Mouse (Mus musculus): Measurements from ENCODE around the gene Slc1a2. TPM values are rescaled to one million over a fixed set of nuclear protein-coding genes. Genes with fewer than 3 reads are reported as not detected.
A peak's percentile ranks its signal among the peaks of the same experiment; 100 is the strongest.

Slc1a2 gene
- polyA plus RNA-seq, 1 experiment, result 3.1 TPM

- DNase-seq (ENCODE audit: low read depth in 1 of 2, low spot score in 2 of 2), result no peak
- Histone ChIP-seq H3K27ac (ENCODE audit: insufficient read depth, low read length) (no peak overlapping the region), H3K4me1 (ENCODE audit: control insufficient read depth, insufficient read depth, insufficient read length) (peaks cover 8% of the 10 kb centered on the region; the same call in 1 of the 2 replicates), H3K36me3 (ENCODE audit: control insufficient read depth, insufficient read depth, low read length) (peaks cover 20% of the 10 kb centered on the region), H3K4me3 (ENCODE audit: extremely low read depth, insufficient read depth, insufficient read length) (no peak overlapping the region), H3K27me3 (ENCODE audit: control insufficient read depth, insufficient read depth, low read length) (no peaks in the 10 kb centered on the region)
- TF ChIP-seq POLR2A (IDR thresholded peaks at IDR 0.05; ENCODE audit: low read depth, low read length), result no peak
- TF ChIP-seq CTCF (IDR thresholded peaks at IDR 0.05; ENCODE audit: extremely low read depth, insufficient read depth, insufficient read length, insufficient replicate concordance), result no peak
- WGBS, result 89% methylated on average over 5 of the region's 5 CpGs
Observed at GRCm38 (mm10) chr2:102820225-102820711, 161.8 kb downstream of the Slc1a2 start.

- peaks cover 4% of the 10 kb centered on the region; the same call in 1 of the 2 replicates for H3K4me1 ChIP-seq (ENCODE audit: control insufficient read depth, insufficient read depth, insufficient read length)
- no peaks in the 10 kb centered on the region for H3K27me3 ChIP-seq (ENCODE audit: control insufficient read depth, insufficient read depth, low read length)
- WGBS, result 94% methylated on average over 8 of the region's 8 CpGs
- DNase-seq (ENCODE audit: low read depth in 1 of 2, low spot score in 2 of 2), result no peak
- no peak for TF ChIP-seq CTCF (IDR thresholded peaks at IDR 0.05; ENCODE audit: extremely low read depth, insufficient read depth, insufficient read length, insufficient replicate concordance)
- TF ChIP-seq POLR2A (IDR thresholded peaks at IDR 0.05; ENCODE audit: low read depth, low read length), result no peak
- no peak overlapping the region for H3K27ac ChIP-seq (ENCODE audit: insufficient read depth, low read length)
- H3K4me3 ChIP-seq (ENCODE audit: extremely low read depth, insufficient read depth, insufficient read length), result no peak overlapping the region
- H3K36me3 ChIP-seq (ENCODE audit: control insufficient read depth, insufficient read depth, low read length), result peaks cover 20% of the 10 kb centered on the region
Observed at GRCm38 (mm10) chr2:102820790-102821189, 162.3 kb downstream of the Slc1a2 start.

GRCm38 (mm10) chr2:102822036-102822435 is 163.6 kb downstream of the Slc1a2 start:
- no peaks in the 10 kb centered on the region for H3K27me3 ChIP-seq (ENCODE audit: control insufficient read depth, insufficient read depth, low read length)
- peaks cover 25% of the 10 kb centered on the region for H3K36me3 ChIP-seq (ENCODE audit: control insufficient read depth, insufficient read depth, low read length)
- no peak for DNase-seq (ENCODE audit: low read depth in 1 of 2, low spot score in 2 of 2)
- H3K4me3 ChIP-seq (ENCODE audit: extremely low read depth, insufficient read depth, insufficient read length), result no peak overlapping the region
- H3K4me1 ChIP-seq (ENCODE audit: control insufficient read depth, insufficient read depth, insufficient read length), result no peaks in the 10 kb centered on the region
- no peak for TF ChIP-seq CTCF (IDR thresholded peaks at IDR 0.05; ENCODE audit: extremely low read depth, insufficient read depth, insufficient read length, insufficient replicate concordance)
- no peak overlapping the region for H3K27ac ChIP-seq (ENCODE audit: insufficient read depth, low read length)
- WGBS, result 93% methylated on average over 6 of the region's 6 CpGs

- no peaks in the 10 kb centered on the region for H3K27me3 ChIP-seq (ENCODE audit: control insufficient read depth, insufficient read depth, low read length)
- H3K4me3 ChIP-seq (ENCODE audit: extremely low read depth, insufficient read depth, insufficient read length), result no peak overlapping the region
- no peak overlapping the region for H3K27ac ChIP-seq (ENCODE audit: insufficient read depth, low read length)
- TF ChIP-seq CTCF (IDR thresholded peaks at IDR 0.05; ENCODE audit: extremely low read depth, insufficient read depth, insufficient read length, insufficient replicate concordance) (no peak), POLR2A (IDR thresholded peaks at IDR 0.05; ENCODE audit: low read depth, low read length) (no peak)
- DNase-seq (ENCODE audit: low read depth in 1 of 2, low spot score in 2 of 2), result no peak
- 96% methylated on average over 9 of the region's 9 CpGs for WGBS
- H3K4me1 ChIP-seq (ENCODE audit: control insufficient read depth, insufficient read depth, insufficient read length), result no peaks in the 10 kb centered on the region
- H3K36me3 ChIP-seq (ENCODE audit: control insufficient read depth, insufficient read depth, low read length), result peaks cover 23% of the 10 kb centered on the region
Observed at GRCm38 (mm10) chr2:102825961-102826633, 167.6 kb downstream of the Slc1a2 start.

- no peaks in the 10 kb centered on the region for H3K27me3 ChIP-seq (ENCODE audit: control insufficient read depth, insufficient read depth, low read length)
- H3K4me3 ChIP-seq (ENCODE audit: extremely low read depth, insufficient read depth, insufficient read length), result no peak overlapping the region
- peaks cover 18% of the 10 kb centered on the region for H3K36me3 ChIP-seq (ENCODE audit: control insufficient read depth, insufficient read depth, low read length)
- TF ChIP-seq CTCF (IDR thresholded peaks at IDR 0.05; ENCODE audit: extremely low read depth, insufficient read depth, insufficient read length, insufficient replicate concordance) (no peak), POLR2A (IDR thresholded peaks at IDR 0.05; ENCODE audit: low read depth, low read length) (no peak)
- H3K27ac ChIP-seq (ENCODE audit: insufficient read depth, low read length), result no peak overlapping the region
- 85% methylated on average over 1 of the region's 1 CpGs for WGBS
- no peaks in the 10 kb centered on the region for H3K4me1 ChIP-seq (ENCODE audit: control insufficient read depth, insufficient read depth, insufficient read length)
- DNase-seq (ENCODE audit: low read depth in 1 of 2, low spot score in 2 of 2), result no peak
Observed at GRCm38 (mm10) chr2:102827841-102828240, 169.4 kb downstream of the Slc1a2 start.

- 93% methylated on average over 7 of the region's 7 CpGs for WGBS
- TF ChIP-seq CTCF (IDR thresholded peaks at IDR 0.05; ENCODE audit: extremely low read depth, insufficient read depth, insufficient read length, insufficient replicate concordance) (no peak), POLR2A (IDR thresholded peaks at IDR 0.05; ENCODE audit: low read depth, low read length) (no peak)
- Histone ChIP-seq H3K4me3 (ENCODE audit: extremely low read depth, insufficient read depth, insufficient read length) (no peak overlapping the region), H3K27ac (ENCODE audit: insufficient read depth, low read length) (no peak overlapping the region), H3K27me3 (ENCODE audit: control insufficient read depth, insufficient read depth, low read length) (no peaks in the 10 kb centered on the region), H3K4me1 (ENCODE audit: control insufficient read depth, insufficient read depth, insufficient read length) (no peaks in the 10 kb centered on the region), H3K36me3 (ENCODE audit: control insufficient read depth, insufficient read depth, low read length) (peaks cover 18% of the 10 kb centered on the region)
- DNase-seq (ENCODE audit: low read depth in 1 of 2, low spot score in 2 of 2), result no peak
Observed at GRCm38 (mm10) chr2:102828381-102828780, 169.9 kb downstream of the Slc1a2 start.

GRCm38 (mm10) chr2:102829201-102829600 is 170.7 kb downstream of the Slc1a2 start:
- no peak overlapping the region for H3K4me3 ChIP-seq (ENCODE audit: extremely low read depth, insufficient read depth, insufficient read length)
- no peaks in the 10 kb centered on the region for H3K27me3 ChIP-seq (ENCODE audit: control insufficient read depth, insufficient read depth, low read length)
- 92% methylated on average over 3 of the region's 3 CpGs for WGBS
- no peaks in the 10 kb centered on the region for H3K4me1 ChIP-seq (ENCODE audit: control insufficient read depth, insufficient read depth, insufficient read length)
- DNase-seq (ENCODE audit: low read depth in 1 of 2, low spot score in 2 of 2), result peak in 1 of 2 experiments; percentile 58
- peaks cover 14% of the 10 kb centered on the region for H3K36me3 ChIP-seq (ENCODE audit: control insufficient read depth, insufficient read depth, low read length)
- no peak overlapping the region for H3K27ac ChIP-seq (ENCODE audit: insufficient read depth, low read length)
- TF ChIP-seq CTCF (IDR thresholded peaks at IDR 0.05; ENCODE audit: extremely low read depth, insufficient read depth, insufficient read length, insufficient replicate concordance) (no peak), POLR2A (IDR thresholded peaks at IDR 0.05; ENCODE audit: low read depth, low read length) (no peak)
